Mouse (Mus musculus): ENCODE data around the gene Eri3. TPM values are rescaled to one million over a fixed set of nuclear protein-coding genes. Genes with fewer than 3 reads are reported as not detected.
A peak's percentile ranks its signal among the peaks of the same experiment; 100 is the strongest.

Eri3 gene
- polyA plus RNA-seq, 1 experiment from 2014 or later = 111 TPM

DNA sequence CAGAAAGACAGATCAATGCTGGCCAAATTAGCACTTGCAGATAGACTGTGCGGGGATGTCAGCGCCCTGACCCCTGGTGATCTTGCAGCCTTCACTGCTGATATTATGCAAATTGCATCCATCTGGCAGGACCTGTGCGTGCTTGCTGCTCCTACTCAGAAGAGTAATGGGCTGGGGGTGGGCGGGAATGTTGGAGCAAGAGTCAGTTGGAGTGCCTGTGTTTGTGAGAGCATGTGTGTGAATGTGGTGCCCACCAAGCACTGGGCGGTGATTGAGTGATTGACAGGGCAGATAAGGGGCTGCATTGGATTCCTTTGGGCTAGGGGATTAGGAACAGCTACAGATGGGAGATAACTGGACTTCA, 105.3 kb downstream of the Eri3 start:
- Histone ChIP-seq H3K4me1 (peaks cover 81% of the 10 kb centered on the region), H3K4me3 (no peak overlapping the region), H3K36me3 (peaks cover 4% of the 10 kb centered on the region; the same call in 1 of the 2 replicates), H3K27me3 (ENCODE audit: low read depth, poor library complexity, severe bottlenecking) (0 out of 2 replicates have a peak, but pooled peaks cover under 1% of the 10 kb centered on the region), H3K27ac (replicated peaks) (peak overlapping the region; percentile 75), H3K9me3 (replicated peaks) (no peaks in the 10 kb centered on the region)
- no peak for DNase-seq (ENCODE audit: low spot score)
- 32% methylated on average over 5 of the region's 5 CpGs for WGBS

DNA sequence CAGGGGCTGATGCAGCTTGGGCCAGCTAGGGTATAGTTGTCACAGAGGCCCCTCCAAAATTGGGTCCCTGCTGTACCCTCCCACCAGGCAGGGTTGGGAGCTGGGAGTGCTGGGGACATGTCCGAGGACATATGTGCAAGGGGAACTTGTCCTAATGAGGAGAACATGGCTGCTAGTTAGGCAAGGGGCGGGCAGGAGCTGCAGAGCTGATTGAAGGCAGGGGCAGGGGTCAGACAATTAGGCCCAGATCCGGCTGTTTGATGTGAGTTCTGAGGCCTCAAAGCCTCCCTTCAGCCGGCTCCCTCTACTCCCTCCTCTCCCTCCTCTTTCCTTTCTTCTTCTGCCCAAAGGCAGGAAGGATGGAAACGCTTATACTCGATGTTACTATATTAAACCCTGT, 106.8 kb downstream of the Eri3 start:
- 14% methylated on average over 6 of the region's 6 CpGs for WGBS
- no peak for DNase-seq (ENCODE audit: low spot score)
- H3K4me1 ChIP-seq = peaks cover 70% of the 10 kb centered on the region
- H3K9me3 ChIP-seq (replicated peaks) = no peaks in the 10 kb centered on the region
- no peaks in the 10 kb centered on the region for H3K27me3 ChIP-seq (ENCODE audit: low read depth, poor library complexity, severe bottlenecking)
- peak overlapping the region; percentile 68 for H3K27ac ChIP-seq (replicated peaks)
- H3K36me3 ChIP-seq = peaks cover 10% of the 10 kb centered on the region; the same call in 1 of the 2 replicates
- no peak overlapping the region for H3K4me3 ChIP-seq

DNA sequence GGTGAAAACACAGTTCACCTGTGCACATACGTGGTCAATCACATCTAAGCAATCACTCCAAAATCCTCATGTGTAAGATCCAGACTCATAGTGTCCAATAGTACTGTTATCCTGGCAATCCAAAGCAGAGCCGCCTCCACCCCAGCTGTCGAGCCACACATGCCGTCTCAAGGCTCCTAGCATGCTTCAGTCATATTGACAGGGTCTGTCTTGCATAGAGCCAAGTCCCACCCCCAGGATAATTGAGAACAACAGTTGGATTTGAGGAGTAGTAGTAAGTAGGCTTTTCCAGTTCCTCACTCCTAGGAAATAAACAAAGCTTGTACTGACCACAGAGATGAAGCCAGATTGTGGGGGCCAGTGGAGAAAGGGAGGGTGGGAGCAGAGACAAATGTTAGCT, 107.5 kb downstream of the Eri3 start:
- H3K4me1 ChIP-seq = peaks cover 63% of the 10 kb centered on the region
- 75% methylated on average over 4 of the region's 4 CpGs for WGBS
- no peak overlapping the region for H3K27ac ChIP-seq (replicated peaks)

DNA sequence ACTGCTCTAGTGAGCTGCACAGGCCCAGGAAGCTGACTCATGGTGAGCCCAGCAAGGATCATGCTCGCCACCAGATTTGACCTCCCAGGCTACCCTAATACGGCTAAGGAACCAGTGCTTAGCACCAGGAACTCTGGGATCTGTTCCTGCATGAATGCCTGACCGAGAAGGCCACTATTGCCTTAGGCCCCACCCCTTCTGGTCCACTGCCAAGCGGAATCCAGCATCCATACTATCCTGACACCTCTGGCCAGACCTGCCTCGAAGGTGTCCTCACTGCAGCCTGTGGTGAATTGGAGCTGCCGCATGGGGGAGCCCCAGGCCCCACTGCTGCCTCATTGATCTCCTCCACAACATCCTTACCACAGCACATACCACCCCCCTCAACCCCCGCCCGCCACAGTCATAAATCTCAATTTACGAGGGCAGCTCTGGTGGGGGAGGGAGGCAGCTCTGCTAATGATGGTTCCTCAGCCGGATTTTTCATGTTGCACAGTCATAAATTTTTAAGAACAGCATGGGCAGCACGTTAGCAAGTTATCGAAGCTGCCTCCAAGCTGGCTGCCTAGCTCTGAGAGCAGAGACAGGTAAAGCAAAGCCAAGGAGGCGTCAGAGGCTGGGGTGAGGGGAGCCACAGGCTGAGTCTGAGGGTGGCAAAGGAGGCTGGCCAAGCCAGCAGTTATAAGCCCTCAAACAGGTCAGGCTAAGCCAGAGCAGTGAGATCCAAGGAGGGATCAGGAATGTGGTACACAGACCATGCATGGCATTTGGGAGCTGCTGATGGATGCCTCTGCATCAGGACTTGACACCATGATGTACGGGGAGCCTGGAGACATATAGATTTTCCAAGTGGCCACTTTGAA, 108.6 kb downstream of the Eri3 start:
- Histone ChIP-seq H3K27ac (replicated peaks) (no peak overlapping the region), H3K27me3 (ENCODE audit: low read depth, poor library complexity, severe bottlenecking) (no peaks in the 10 kb centered on the region), H3K4me3 (no peak overlapping the region), H3K36me3 (peaks cover 10% of the 10 kb centered on the region; the same call in 1 of the 2 replicates), H3K9me3 (replicated peaks) (no peaks in the 10 kb centered on the region), H3K4me1 (peaks cover 54% of the 10 kb centered on the region)
- no peak for DNase-seq (ENCODE audit: low spot score)
- 76% methylated on average over 14 of the region's 14 CpGs for WGBS

More for the DNA sequence above, 107.5 kb downstream of the Eri3 start:
- H3K36me3 ChIP-seq = peaks cover 10% of the 10 kb centered on the region; the same call in 1 of the 2 replicates
- no peak overlapping the region for H3K4me3 ChIP-seq
- no peak for DNase-seq (ENCODE audit: low spot score)
- no peaks in the 10 kb centered on the region for H3K9me3 ChIP-seq (replicated peaks)
- no peaks in the 10 kb centered on the region for H3K27me3 ChIP-seq (ENCODE audit: low read depth, poor library complexity, severe bottlenecking)

DNA sequence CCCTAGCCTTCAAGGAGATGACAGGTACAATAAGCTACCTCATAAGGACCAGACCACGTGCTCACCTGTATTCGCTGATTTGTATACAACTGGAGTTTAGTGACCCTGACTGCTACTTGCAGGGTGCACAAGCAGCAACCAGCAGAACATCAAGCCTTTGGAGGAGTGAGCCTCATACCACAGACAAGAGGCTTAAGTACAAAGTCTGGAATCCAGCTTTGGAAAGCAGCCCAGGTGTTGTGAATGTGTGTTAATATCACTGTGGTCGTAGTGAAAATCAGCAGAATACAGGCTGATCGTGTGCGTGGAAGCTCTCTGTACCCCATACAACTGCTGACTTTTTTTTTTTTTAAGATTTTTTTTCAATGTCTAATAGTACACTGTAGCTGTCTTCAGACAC, 109.8 kb downstream of the Eri3 start:
- Histone ChIP-seq H3K9me3 (replicated peaks) (no peaks in the 10 kb centered on the region), H3K27ac (replicated peaks) (no peak overlapping the region), H3K4me1 (peaks cover 46% of the 10 kb centered on the region), H3K36me3 (peaks cover 10% of the 10 kb centered on the region; the same call in 1 of the 2 replicates), H3K27me3 (ENCODE audit: low read depth, poor library complexity, severe bottlenecking) (no peaks in the 10 kb centered on the region), H3K4me3 (no peak overlapping the region)
- 98% methylated on average over 5 of the region's 5 CpGs for WGBS
- no peak for DNase-seq (ENCODE audit: low spot score)

DNA sequence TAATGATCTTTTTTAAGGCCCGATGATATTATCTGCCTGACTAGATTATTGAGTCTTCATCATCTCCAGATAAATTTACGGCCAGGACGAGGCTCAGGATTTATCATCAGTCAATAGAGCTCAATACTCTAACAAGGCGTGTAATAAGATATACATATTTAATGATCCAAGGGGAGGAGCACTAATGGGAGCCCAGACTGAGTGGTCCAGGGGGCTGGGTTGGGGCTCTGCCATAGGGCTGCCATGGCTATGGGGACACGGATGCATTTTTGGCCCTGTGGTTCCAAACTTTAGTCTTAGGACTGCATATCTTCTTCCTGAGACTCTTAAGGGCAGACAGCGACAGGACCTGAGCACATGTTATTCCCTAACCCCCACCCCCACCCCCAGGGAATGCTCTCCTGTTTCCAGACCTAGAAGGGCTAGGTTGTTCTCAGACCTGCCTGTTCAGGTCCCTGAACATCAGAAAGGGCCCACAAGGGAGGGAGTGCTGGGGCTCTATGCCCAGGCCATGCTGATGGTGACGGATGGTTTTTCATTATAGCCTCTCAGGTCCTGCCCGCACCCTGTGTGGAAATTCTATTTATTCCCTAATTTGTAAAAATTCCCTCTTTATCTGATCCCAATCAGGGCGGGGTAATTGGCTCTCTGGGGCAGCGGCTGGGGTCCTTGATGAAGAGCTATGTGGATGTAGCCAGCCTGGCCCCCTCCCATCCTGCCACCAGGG, 114.4 kb downstream of the Eri3 start:
- no peak for DNase-seq (ENCODE audit: low spot score)
- no peaks in the 10 kb centered on the region for H3K9me3 ChIP-seq (replicated peaks)
- no peaks in the 10 kb centered on the region for H3K27me3 ChIP-seq (ENCODE audit: low read depth, poor library complexity, severe bottlenecking)
- H3K36me3 ChIP-seq = peaks cover 10% of the 10 kb centered on the region; the same call in 1 of the 2 replicates
- peaks cover 9% of the 10 kb centered on the region for H3K4me1 ChIP-seq
- 82% methylated on average over 10 of the region's 10 CpGs for WGBS
- no peak overlapping the region for H3K27ac ChIP-seq (replicated peaks)
- H3K4me3 ChIP-seq = no peak overlapping the region

DNA sequence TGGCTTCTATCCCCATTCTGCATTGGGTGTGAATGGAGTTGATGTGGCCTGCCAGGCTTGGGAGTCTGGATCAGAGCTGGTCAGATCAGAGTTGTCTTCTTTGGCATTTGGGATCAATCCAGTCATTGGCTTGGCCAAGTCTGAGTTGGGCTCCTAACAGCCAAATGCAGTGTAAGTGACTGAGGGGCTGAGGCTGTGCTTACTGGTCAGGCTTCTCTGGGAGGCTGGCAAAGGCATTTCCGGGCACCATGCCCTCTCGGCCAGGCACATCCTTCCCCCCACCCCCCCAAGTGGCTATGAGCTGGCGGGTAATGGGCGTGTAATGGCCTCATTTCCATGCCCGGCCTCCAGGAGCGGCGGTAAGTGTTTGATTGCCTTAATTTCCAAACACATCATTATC, 115.4 kb downstream of the Eri3 start:
- Histone ChIP-seq H3K4me1 (peaks cover 10% of the 10 kb centered on the region), H3K27me3 (ENCODE audit: low read depth, poor library complexity, severe bottlenecking) (no peaks in the 10 kb centered on the region), H3K9me3 (replicated peaks) (no peaks in the 10 kb centered on the region), H3K36me3 (peaks cover 7% of the 10 kb centered on the region; the same call in 1 of the 2 replicates), H3K27ac (replicated peaks) (no peak overlapping the region), H3K4me3 (no peak overlapping the region)
- no peak for DNase-seq (ENCODE audit: low spot score)
- 89% methylated on average over 7 of the region's 7 CpGs for WGBS

DNA sequence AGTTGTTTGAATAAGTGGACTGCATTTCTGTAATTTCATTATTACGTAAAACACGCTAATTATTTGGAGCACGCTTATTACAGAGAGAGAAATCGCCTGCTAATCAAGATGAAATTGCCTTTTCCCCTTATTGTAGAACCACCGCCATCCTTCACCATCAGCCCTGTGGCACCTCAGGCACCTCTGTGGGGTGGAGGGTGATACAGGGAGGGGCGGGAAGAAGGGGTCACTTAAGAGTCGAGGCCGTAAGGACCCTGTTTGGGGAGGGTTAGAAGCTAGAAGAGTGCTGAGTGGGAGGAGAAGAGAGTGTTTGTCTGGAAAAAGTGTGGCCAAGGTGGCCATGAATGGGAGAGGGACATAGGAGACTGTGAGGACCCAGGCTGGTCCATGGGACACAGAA, 115.9 kb downstream of the Eri3 start:
- Histone ChIP-seq H3K27ac (replicated peaks) (no peak overlapping the region), H3K36me3 (peaks cover 5% of the 10 kb centered on the region; the same call in 1 of the 2 replicates), H3K27me3 (ENCODE audit: low read depth, poor library complexity, severe bottlenecking) (no peaks in the 10 kb centered on the region), H3K4me3 (no peak overlapping the region), H3K9me3 (replicated peaks) (no peaks in the 10 kb centered on the region), H3K4me1 (peaks cover 8% of the 10 kb centered on the region)
- DNase-seq (ENCODE audit: low spot score) = no peak
- WGBS = 89% methylated on average over 8 of the region's 8 CpGs

DNA sequence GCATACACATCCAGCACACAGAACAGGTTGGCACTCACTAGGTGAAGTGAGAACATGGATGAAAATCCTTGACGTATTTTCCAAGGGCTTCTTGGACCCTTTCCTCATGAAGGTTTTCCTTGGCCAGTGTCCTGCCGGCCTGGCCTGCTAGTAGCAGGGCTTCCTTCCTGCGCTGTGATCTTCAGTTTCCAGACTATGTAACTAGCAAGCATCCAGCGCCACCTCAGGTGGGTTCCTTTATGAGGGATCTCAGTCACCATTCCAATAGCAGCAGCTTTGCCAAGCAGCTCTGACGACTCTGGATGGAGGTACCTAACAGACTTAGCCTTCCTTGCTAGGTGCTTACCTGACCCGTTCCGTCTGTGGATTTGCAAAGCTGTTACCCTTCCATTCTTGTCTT, 119.7 kb downstream of the Eri3 start:
- no peak overlapping the region for H3K4me3 ChIP-seq
- H3K27ac ChIP-seq (replicated peaks) = no peak overlapping the region
- no peaks in the 10 kb centered on the region for H3K27me3 ChIP-seq (ENCODE audit: low read depth, poor library complexity, severe bottlenecking)
- 83% methylated on average over 7 of the region's 7 CpGs for WGBS
- no peaks in the 10 kb centered on the region for H3K9me3 ChIP-seq (replicated peaks)
- peaks cover 28% of the 10 kb centered on the region for H3K36me3 ChIP-seq
- H3K4me1 ChIP-seq = peaks cover 3% of the 10 kb centered on the region; the same call in 1 of the 2 replicates
- no peak for DNase-seq (ENCODE audit: low spot score)

DNA sequence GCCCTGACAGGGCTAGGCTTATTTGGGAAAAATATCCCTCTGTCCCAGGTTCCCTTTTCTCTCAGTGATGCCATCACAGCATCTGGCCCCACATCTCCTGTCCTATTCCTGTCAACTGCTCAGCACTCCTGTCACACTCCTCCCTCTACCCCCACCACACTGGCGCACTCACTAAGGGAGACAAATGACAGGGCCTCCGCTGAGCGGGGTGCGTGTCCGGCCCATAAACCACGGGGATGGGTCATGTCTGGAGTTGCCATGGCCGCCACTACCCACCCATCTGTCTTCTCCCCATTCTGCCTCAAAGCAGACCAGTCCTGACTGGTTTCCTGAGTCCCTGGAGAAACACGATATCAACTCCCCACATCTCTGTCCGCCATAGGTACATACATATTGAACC, 121.9 kb downstream of the Eri3 start:
- 84% methylated on average over 9 of the region's 9 CpGs for WGBS
- DNase-seq (ENCODE audit: low spot score) = no peak

DNA sequence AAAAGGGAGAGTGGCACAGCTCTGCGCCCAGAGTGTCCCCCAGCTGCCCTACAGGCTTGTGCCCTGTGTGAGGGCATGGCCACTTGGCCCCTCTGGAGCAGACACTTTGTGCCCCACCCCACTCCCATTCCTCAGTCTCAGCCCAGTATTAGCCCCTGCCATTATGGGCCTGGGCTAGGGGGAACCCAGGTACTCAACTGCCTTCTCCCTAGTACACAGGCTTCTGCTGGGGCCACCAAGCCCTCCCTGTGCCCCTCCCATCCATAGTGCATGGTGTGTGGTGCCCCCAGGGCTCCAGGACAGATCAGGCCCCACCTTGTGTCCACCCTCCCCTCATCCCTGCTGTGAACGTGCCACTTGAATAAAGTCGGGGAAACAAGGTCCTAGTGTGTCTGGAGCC, 123.7 kb downstream of the Eri3 start:
- Histone ChIP-seq H3K9me3 (replicated peaks) (no peaks in the 10 kb centered on the region), H3K36me3 (peaks cover 67% of the 10 kb centered on the region), H3K27ac (replicated peaks) (no peak overlapping the region), H3K27me3 (ENCODE audit: low read depth, poor library complexity, severe bottlenecking) (no peaks in the 10 kb centered on the region), H3K4me1 (peaks cover 3% of the 10 kb centered on the region; the same call in 1 of the 2 replicates), H3K4me3 (no peak overlapping the region)
- WGBS = 85% methylated on average over 3 of the region's 3 CpGs
- no peak for DNase-seq (ENCODE audit: low spot score)

More for the DNA sequence above, 121.9 kb downstream of the Eri3 start:
- no peak overlapping the region for H3K27ac ChIP-seq (replicated peaks)
- no peaks in the 10 kb centered on the region for H3K9me3 ChIP-seq (replicated peaks)
- H3K36me3 ChIP-seq = peaks cover 49% of the 10 kb centered on the region
- no peak overlapping the region for H3K4me3 ChIP-seq
- no peaks in the 10 kb centered on the region for H3K27me3 ChIP-seq (ENCODE audit: low read depth, poor library complexity, severe bottlenecking)
- H3K4me1 ChIP-seq = peaks cover 3% of the 10 kb centered on the region; the same call in 1 of the 2 replicates

DNA sequence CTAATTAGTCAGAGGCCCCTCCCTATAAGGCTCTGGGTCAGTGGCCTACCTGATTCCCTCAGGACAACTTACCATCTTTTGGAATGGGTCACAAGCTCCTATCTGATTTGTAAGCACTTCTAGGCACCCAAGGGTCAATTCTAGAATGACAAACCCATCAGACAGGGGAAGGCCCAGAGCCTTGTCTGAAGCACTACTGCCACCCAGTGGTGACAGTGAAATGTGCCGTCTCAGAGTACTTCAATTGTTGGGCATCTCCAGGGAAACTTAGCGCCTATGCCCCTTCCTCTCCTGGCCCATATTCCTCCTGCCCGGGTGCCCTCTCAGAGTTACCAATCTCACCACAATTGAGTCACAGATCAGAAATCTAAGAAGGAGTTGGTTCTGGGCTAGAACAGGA, 126.7 kb downstream of the Eri3 start:
- WGBS = 29% methylated on average over 3 of the region's 3 CpGs

DNA sequence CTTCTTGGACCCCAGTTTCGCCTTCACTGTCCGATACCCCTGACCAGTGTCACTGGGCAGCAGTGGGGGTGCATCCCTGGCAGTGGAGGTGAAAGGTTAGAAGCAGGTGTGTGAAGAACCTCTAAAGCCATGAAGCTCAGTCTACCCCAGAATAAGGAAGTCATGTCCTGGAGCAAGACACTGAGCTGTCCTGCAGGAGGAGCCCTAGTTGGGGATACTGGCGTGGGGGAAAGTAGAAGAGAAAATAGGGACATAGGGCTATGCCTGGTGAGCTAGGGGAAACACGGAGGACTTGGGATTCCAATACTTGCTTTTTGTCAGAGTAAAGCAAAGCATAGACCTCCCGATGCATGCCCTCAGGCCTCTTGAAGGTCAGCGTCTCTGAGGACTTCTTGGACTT, 130.8 kb downstream of the Eri3 start:
- H3K27ac ChIP-seq (replicated peaks) = no peak overlapping the region
- H3K36me3 ChIP-seq = peaks cover 49% of the 10 kb centered on the region
- WGBS = 83% methylated on average over 6 of the region's 6 CpGs
- H3K4me1 ChIP-seq = peaks cover 21% of the 10 kb centered on the region
- H3K9me3 ChIP-seq (replicated peaks) = no peaks in the 10 kb centered on the region
- H3K27me3 ChIP-seq (ENCODE audit: low read depth, poor library complexity, severe bottlenecking) = no peaks in the 10 kb centered on the region
- no peak for DNase-seq (ENCODE audit: low spot score)
- H3K4me3 ChIP-seq = peak overlapping the region; percentile 98

More for the DNA sequence above, 126.7 kb downstream of the Eri3 start:
- Histone ChIP-seq H3K36me3 (peaks cover 88% of the 10 kb centered on the region), H3K4me1 (peaks cover 12% of the 10 kb centered on the region), H3K27me3 (ENCODE audit: low read depth, poor library complexity, severe bottlenecking) (no peaks in the 10 kb centered on the region), H3K27ac (replicated peaks) (no peak overlapping the region), H3K4me3 (no peak overlapping the region), H3K9me3 (replicated peaks) (no peaks in the 10 kb centered on the region)
- peak; percentile 78 for DNase-seq (ENCODE audit: low spot score)
